Comparison of ENCODE assay signal across 28 mouse cellular contexts in genomic region chr2:145717539-145717938, GRCm38 (mm10).
"Had no signal": no experiment of that assay in that cellular context is flagged by ENCODE, and none has a peak within 500 bp of the region (broad histone marks: within the 10 kb centered on the region; RNA-seq: fewer than 3 reads in every experiment).

No protein-coding gene starts in this region.

- ATAC-seq: hindbrain, embryonic 16.5 days; inflammation-experienced regulatory T-cells, adult 6 months; intestine, embryonic 15.5 days; intestine, postnatal 0 days; liver, embryonic 12.5 days had no signal

- H3K36me3 ChIP-seq: heart, embryonic 10.5 days; hindbrain, embryonic 10.5 days; hindbrain, embryonic 12.5 days; intestine, embryonic 15.5 days; liver, embryonic 12.5 days had no signal

- H3K4me1 ChIP-seq: hindbrain, embryonic 12.5 days; intestine, embryonic 15.5 days; limb, embryonic 13.5 days; limb, embryonic 15.5 days; liver, embryonic 12.5 days had no signal

- DNase-seq: gastrocnemius, adult 2 months; gastrocnemius, postnatal 10 days; gastrocnemius, postnatal 25 days; heart, adult 18-20 months; heart, postnatal 14 days; heart, postnatal 4 days; kidney, adult 18-20 months; kidney, adult 8-10 months; kidney, postnatal 14 days; kidney, postnatal 36 days; layer of hippocampus, adult 9-11 months; layer of hippocampus, postnatal 36 days; left cerebral cortex, postnatal 4 days had no signal

- H3K4me3 ChIP-seq: gastrocnemius, adult 2 months; heart, embryonic 10.5 days; heart, embryonic 12.5 days; hindbrain, embryonic 10.5 days; hindbrain, embryonic 12.5 days; intestine, embryonic 15.5 days; kidney, embryonic 15.5 days; limb, embryonic 13.5 days; limb, embryonic 15.5 days; liver, embryonic 12.5 days had no signal

- H3K27me3 ChIP-seq: heart, embryonic 12.5 days; hindbrain, embryonic 12.5 days; intestine, embryonic 15.5 days; kidney, embryonic 15.5 days; limb, embryonic 13.5 days; limb, embryonic 15.5 days; liver, embryonic 12.5 days had no signal

- H3K9me3 ChIP-seq: heart, embryonic 10.5 days; heart, embryonic 12.5 days; hindbrain, embryonic 10.5 days; hindbrain, embryonic 12.5 days; intestine, embryonic 15.5 days; kidney, embryonic 15.5 days; limb, embryonic 13.5 days; limb, embryonic 15.5 days; liver, embryonic 12.5 days had no signal

- H3K4me2 ChIP-seq: heart, embryonic 12.5 days; hindbrain, embryonic 12.5 days; hindbrain, embryonic 14.5 days; intestine, embryonic 15.5 days; kidney, embryonic 15.5 days; limb, embryonic 13.5 days; limb, embryonic 15.5 days; liver, embryonic 12.5 days had no signal

- H3K27ac ChIP-seq: gastrocnemius, adult 2 months; heart, embryonic 10.5 days; hindbrain, embryonic 10.5 days; hindbrain, embryonic 12.5 days; hindbrain, embryonic 14.5 days; intestine, embryonic 15.5 days; kidney, embryonic 15.5 days; kidney, postnatal 0 days; limb, embryonic 13.5 days; limb, embryonic 15.5 days; liver, embryonic 12.5 days; liver, embryonic 14.5 days had no signal

- H3K9ac ChIP-seq: heart, embryonic 12.5 days; hindbrain, embryonic 12.5 days; hindbrain, embryonic 14.5 days; intestine, embryonic 15.5 days; kidney, embryonic 15.5 days; limb, embryonic 13.5 days; limb, embryonic 15.5 days; liver, embryonic 12.5 days; liver, embryonic 14.5 days had no signal
